Mouse (Mus musculus) kidney, adult 2 months (tissue): ENCODE results near the gene Tprkb. TPM values are rescaled to one million over a fixed set of nuclear protein-coding genes. Genes with fewer than 3 reads are reported as not detected.
A peak's percentile ranks its signal among the peaks of the same experiment; 100 is the strongest.
"Not testable (repeated sequence)": the region's sequence is repeated elsewhere in the genome, so short reads cannot be mapped to it uniquely, and the experiment has no call there.

ENCODE experiments used
- DNase-seq: peaks from one replicate; pipeline ENCODE4 v3.0.0; 2021
- H3K27ac ChIP-seq: fragments of 200-500 bp; 2 replicates; pipeline ENCODE4 v1.5.1; 2012; ENCODE audit warnings: low read depth, low read length, control low read depth, inconsistent platforms; ENCODE audit not compliant: insufficient read depth
- H3K27me3 ChIP-seq: fragments of 200-500 bp; replicated peaks from 2 replicates; pipeline ENCODE4 v1.6.1; 2012; ENCODE audit warnings: mild to moderate bottlenecking, moderate library complexity, low read length, inconsistent platforms; ENCODE audit not compliant: control insufficient read depth, insufficient read depth
- H3K36me3 ChIP-seq: fragments of 200-500 bp; 2 replicates; pipeline ENCODE4 v1.6.1; 2012; ENCODE audit warnings: mild to moderate bottlenecking, moderate library complexity, low read length, inconsistent platforms; ENCODE audit not compliant: control insufficient read depth, insufficient read depth
- H3K4me1 ChIP-seq: fragments of 200-500 bp; 2 replicates; pipeline ENCODE4 v1.6.1; 2011; ENCODE audit warnings: low read length; ENCODE audit not compliant: control insufficient read depth, insufficient read depth
- H3K4me3 ChIP-seq: fragments of 200-500 bp; 2 replicates; pipeline ENCODE4 v1.5.1; 2011; ENCODE audit warnings: mild to moderate bottlenecking, low read depth, low read length, control low read depth; ENCODE audit not compliant: insufficient read depth
- CTCF ChIP-seq: fragments of 200-500 bp; conservative IDR thresholded peaks from 2 replicates; pipeline ENCODE4 v1.5.1; 2011; ENCODE audit warnings: low read depth, mild to moderate bottlenecking, control low read depth, low read length, moderate library complexity, mixed read lengths; ENCODE audit not compliant: insufficient read depth, insufficient read length
- POLR2A ChIP-seq: fragments of 200-500 bp; IDR thresholded peaks from one replicate; pipeline ENCODE4 v1.6.1; 2011; ENCODE audit warnings: low read depth, low read length, control low read depth
- WGBS: fragments of 180-500 bp; shearing (Covaris S2); methylation state at CpG from one replicate; pipeline ENCODE4 v1.1.7; 2018; 5-methylcytosine and 5-hydroxymethylcytosine counted together
- polyA plus RNA-seq: library from polyadenylated mRNA; depleted of rRNA; stranded (reverse); fragments of >200 nt; gene quantifications from 2 replicates; pipeline ENCODE4 v1.2.3, GENCODE M21; 2012; rRNA removed

The Tprkb gene
- polyA plus RNA-seq: 140 and 151 TPM in 2 replicates

DNA sequence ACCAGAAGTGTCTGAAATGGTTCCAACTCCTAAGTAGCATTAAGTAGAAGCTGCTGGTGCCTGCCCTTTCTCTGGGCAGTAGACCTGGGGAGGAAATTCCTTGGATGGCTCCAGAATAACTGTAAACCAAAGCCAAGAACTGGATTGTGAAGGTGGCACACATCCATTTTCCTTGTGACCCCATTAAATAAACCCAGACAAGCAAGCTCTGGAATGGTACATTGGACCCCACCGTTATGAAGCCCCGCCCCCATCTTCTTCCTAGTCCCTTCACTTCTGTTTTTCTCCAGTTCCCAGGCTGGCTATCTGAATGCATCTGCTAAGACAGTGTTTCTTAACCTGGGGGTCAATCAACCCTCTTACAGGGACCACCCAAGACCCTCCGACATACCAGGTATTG, at the start of gene Tprkb:
Tprkb (plus strand) TSS at position 279 of the 400 bp plus-strand sequence.
- Histone ChIP-seq H3K4me1 (peaks cover 14% of the 10 kb centered on the region; the same call in 1 of the 2 replicates), H3K27ac (peak within 1 kb of the TSS; percentile 35), H3K4me3 (no peak within 1 kb of the TSS; the same call in 1 of the 2 replicates), H3K27me3 (no peaks in the 10 kb centered on the region), H3K36me3 (peaks cover 3% of the 10 kb centered on the region; the same call in 1 of the 2 replicates)
- TF ChIP-seq CTCF: no peak
- TF ChIP-seq POLR2A: no peak
- 51% methylated on average over 3 of the region's 3 CpGs for WGBS
- peak; percentile 63 for DNase-seq

DNA sequence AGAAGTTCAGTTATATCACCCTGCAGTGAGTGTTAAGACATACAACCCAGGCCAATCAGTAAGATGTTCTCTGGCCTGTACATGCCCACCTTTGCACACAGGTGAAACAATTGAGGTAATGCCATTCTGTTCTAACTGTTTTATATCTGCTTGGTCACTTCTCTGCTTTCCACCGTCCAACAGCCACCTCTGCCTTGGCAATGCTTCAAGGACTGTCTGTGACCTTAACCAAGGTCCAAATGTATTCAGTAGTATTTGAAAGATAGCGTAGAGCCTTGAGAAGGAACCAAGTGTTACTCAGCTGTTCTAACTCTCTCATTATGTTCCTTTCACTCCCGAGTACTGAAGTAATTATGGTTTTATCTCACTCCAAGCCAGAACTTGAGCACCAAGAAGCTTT, 49.1 kb upstream of the Tprkb start:
- no peak overlapping the region for H3K4me3 ChIP-seq
- H3K27ac ChIP-seq: no peak overlapping the region
- peaks cover 8% of the 10 kb centered on the region; the same call in 1 of the 2 replicates for H3K4me1 ChIP-seq
- peak; percentile 81 for DNase-seq
- 27% methylated on average over 3 of the region's 3 CpGs for WGBS
- TF ChIP-seq CTCF (no peak), POLR2A (no peak)
- H3K36me3 ChIP-seq: no peaks in the 10 kb centered on the region
- no peaks in the 10 kb centered on the region for H3K27me3 ChIP-seq

DNA sequence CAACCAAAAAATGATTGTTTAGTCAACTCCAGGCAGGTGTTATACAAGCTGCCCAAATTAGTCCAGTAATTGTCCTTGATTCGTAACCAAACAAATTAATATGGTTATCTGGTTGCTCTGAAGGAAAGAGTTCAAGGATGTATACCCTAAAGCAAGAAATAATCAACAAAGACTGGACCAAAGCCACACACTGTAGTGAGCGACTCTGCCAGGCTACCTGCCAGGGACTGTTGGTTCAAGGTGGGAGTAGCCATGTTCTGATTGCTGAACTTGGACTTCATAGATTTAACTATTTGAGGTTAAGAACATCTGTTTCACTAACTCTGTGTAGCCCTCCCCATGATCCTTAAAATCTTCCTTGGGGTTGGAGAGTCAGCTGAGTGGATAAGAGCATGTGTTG, 48.5 kb upstream of the Tprkb start:
- H3K4me1 ChIP-seq: peaks cover 11% of the 10 kb centered on the region
- TF ChIP-seq CTCF (no peak), POLR2A (no peak)
- 54% methylated on average over 2 of the region's 2 CpGs for WGBS
- DNase-seq: no peak
- no peaks in the 10 kb centered on the region for H3K27me3 ChIP-seq
- no peak overlapping the region for H3K27ac ChIP-seq
- H3K36me3 ChIP-seq: no peaks in the 10 kb centered on the region
- H3K4me3 ChIP-seq: no peak overlapping the region

DNA sequence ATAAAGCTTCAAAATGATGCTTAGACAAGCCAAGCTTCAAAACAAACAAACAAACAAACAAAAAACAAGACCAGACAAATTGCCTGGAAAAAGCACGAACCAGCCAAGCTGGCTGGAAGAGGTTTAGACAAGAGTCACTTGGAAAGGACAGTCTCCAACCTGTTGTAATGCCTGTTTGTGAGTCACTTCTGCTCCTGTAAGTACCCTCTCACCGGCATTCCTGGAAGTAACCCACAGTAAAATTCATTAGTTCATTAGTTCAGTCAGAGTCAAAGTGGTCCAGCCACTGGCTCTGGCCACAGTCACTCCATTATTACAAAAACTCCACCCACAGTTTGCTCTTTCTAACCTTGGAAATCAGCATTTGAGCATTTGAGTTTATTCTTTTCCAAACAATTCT, 47.8 kb upstream of the Tprkb start:
- no peak overlapping the region for H3K4me3 ChIP-seq
- H3K36me3 ChIP-seq: no peaks in the 10 kb centered on the region
- H3K4me1 ChIP-seq: peaks cover 18% of the 10 kb centered on the region
- no peaks in the 10 kb centered on the region for H3K27me3 ChIP-seq
- H3K27ac ChIP-seq: no peak overlapping the region
- 83% methylated on average over 2 of the region's 2 CpGs for whole genome bisulfite sequencing
- no peak for DNase-seq
- TF ChIP-seq CTCF: no peak
- TF ChIP-seq POLR2A: no peak

DNA sequence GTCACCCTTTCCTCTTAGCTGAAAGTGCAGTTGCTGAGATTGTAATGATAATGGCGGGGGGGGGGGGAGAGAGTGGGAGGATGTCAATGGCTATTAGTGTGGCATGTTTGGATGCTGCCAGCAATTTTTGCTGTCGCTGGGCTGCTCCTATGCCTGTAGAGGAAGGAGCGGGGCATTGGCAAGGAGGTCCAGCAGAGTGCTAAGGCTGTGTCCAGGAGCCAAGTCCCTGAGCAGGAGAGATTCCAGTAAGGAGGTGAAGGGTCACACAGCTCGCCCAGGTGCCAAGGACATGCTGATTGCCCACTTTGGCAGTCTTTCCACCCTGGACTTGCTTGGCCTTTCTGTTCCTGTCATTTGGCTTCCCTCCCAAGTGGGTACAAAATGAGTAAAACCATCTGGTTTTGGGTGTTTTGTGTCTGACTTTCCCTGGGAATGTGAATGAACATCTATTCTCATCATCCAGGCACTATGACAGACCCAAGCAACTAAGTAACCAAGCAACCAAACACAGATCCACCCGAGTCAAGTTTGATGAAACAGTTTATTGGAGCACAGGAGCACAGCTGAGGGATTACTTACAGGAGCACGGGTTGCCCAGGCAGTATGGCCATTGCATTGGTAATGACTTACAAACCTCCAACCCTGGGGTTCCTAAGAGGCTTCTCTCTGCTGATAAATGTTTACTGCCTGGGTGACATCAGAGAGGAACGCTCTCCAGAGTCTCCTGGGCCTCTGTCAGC, 46.6 kb upstream of the Tprkb start:
- peaks cover 23% of the 10 kb centered on the region for H3K4me1 ChIP-seq
- peak; percentile 87 for DNase-seq
- H3K27me3 ChIP-seq, H3K27ac ChIP-seq, H3K36me3 ChIP-seq, H3K4me3 ChIP-seq: not testable (repeated sequence)
- WGBS: 66% methylated on average over 6 of the region's 7 CpGs

DNA sequence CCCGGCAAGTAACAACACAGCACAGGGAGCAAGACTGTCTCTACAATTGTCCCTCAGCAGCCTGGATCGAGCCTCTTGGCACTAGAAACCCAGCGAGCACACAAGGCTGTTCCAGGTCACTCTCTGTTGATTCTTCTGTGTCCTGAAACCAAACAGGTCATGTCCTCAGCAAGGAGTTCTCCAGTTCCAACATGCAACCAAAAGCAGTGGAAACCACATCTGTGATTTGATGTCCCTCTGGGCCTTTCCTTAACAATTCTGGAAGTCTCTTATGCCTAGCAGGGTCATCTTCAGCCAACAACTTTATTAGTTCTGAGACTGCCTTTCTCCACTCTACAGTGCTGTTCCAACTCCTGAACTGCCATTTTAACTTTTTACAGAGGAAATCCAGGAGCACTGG, 45.5 kb upstream of the Tprkb start:
- not testable (repeated sequence) for H3K4me3 ChIP-seq, H3K36me3 ChIP-seq, DNase-seq, H3K27me3 ChIP-seq, H3K27ac ChIP-seq
- peaks cover 23% of the 10 kb centered on the region for H3K4me1 ChIP-seq
- WGBS: 64% methylated on average over 3 of the region's 3 CpGs

DNA sequence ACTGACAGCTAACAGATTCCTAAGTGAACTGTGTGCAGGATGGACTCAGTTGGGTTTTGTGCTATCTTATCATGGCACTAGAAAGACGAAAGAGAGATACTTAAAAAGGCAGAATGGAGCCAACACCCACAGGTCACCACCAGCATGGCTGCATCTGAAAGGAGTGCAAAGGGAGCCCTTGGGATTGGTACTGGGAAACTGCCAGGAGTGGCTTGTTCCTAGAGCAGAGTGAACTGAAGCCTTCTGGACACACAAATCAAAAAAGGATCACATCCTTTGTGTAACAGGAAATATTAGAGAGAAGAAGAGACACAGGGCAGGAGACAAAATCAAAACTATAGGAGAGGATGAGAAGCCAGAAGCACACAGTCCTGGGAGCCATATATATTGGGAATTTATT, 44.7 kb upstream of the Tprkb start:
- 90% methylated on average over 1 of the region's 1 CpGs for WGBS
- H3K4me1 ChIP-seq: peaks cover 23% of the 10 kb centered on the region
- not testable (repeated sequence) for H3K27me3 ChIP-seq, DNase-seq, H3K4me3 ChIP-seq, H3K27ac ChIP-seq, H3K36me3 ChIP-seq
